Mouse (Mus musculus) forelimb bud, embryonic 11.5 days (tissue): ENCODE data around the gene Atp6v0e.

ENCODE experiments used
- DNase-seq: peaks from one replicate; pipeline ENCODE4 v3.0.0-alpha.2; 2012; ENCODE audit warnings: low read depth, low spot score

The Atp6v0e gene

GRCm38 (mm10) chr17:26717868-26718267, 54.8 kb downstream of the Atp6v0e start:
- DNase-seq: no peak

DNA sequence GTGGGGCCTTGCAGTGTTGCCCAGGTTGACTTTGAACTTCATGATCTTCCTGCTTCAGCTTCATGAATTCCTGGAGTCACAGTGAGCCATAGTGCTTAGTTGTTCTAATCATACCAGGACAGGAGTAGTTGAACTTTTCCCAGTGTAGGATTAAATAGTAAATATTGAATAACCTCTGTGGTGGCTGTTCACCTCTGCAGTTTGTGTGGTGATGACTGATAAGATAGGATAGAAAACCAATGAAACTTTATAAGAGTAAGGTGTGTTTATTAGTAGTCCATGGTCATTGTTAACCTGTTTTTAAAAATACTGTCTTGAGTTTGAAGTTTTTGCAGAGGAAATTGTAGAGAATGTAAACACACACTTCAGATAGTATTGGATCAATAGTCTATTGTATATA, 56.4 kb downstream of the Atp6v0e start:
- DNase-seq: no peak

- DNase-seq: no peak
Observed at GRCm38 (mm10) chr17:26721802-26722201, 58.8 kb downstream of the Atp6v0e start.

- DNase-seq: no peak
Observed at GRCm38 (mm10) chr17:26724790-26725189, 61.8 kb downstream of the Atp6v0e start.

DNA sequence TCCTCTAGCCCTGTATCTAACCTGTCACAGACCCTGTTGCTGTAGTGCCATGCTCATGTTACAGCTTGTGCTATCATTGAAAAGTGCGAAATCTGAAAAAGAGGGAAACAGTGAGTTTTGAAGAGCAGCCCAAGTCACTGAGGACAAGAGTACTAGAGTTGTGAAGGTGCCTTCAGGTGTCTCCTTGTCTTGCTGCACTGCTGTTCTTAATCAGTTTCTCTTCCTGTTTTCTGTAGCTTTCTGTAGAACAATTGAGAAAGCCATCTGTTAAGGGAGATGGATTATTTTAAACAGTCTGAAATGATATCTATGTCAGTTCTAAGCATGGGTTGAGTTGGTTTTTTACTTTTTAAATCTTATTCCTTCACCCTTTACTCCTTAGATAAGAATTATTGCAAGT, 63.6 kb downstream of the Atp6v0e start:
- DNase-seq: no peak

- no peak for DNase-seq
Observed at GRCm38 (mm10) chr17:26727110-26727755, 64.2 kb downstream of the Atp6v0e start.

DNA sequence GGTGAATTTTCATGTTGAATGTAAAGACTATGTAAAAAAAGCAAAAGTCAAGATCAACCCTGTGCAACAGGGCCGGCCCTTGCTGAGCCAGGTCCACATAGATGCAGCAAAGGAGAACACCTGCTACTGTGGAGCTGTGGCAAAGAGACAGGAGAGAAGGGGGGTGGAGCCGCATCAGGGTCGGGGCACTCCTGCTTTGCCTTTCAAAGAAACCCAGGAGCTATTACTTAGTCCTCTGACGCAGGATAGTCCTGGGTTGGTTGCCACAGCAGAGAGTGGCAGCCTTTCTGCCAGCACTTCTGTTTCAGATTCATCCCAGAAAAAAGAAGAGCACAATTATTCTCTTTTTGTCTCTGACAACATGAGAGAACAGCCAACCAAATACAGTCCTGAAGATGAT, 79.5 kb downstream of the Atp6v0e start:
- DNase-seq: no peak

- no peak for DNase-seq
Observed at GRCm38 (mm10) chr17:26743294-26743693, 80.3 kb downstream of the Atp6v0e start.
